Mouse (Mus musculus): Measurements from ENCODE around the gene Gusb. TPM values are rescaled to one million over a fixed set of nuclear protein-coding genes. Genes with fewer than 3 reads are reported as not detected.
A peak's percentile ranks its signal among the peaks of the same experiment; 100 is the strongest.

Gusb gene
- polyA plus RNA-seq (2014; fragmentation: Nextera tagmentation; extraction: Ambion mirVana) = 57.8 and 60.0 TPM in 2 replicates

DNA sequence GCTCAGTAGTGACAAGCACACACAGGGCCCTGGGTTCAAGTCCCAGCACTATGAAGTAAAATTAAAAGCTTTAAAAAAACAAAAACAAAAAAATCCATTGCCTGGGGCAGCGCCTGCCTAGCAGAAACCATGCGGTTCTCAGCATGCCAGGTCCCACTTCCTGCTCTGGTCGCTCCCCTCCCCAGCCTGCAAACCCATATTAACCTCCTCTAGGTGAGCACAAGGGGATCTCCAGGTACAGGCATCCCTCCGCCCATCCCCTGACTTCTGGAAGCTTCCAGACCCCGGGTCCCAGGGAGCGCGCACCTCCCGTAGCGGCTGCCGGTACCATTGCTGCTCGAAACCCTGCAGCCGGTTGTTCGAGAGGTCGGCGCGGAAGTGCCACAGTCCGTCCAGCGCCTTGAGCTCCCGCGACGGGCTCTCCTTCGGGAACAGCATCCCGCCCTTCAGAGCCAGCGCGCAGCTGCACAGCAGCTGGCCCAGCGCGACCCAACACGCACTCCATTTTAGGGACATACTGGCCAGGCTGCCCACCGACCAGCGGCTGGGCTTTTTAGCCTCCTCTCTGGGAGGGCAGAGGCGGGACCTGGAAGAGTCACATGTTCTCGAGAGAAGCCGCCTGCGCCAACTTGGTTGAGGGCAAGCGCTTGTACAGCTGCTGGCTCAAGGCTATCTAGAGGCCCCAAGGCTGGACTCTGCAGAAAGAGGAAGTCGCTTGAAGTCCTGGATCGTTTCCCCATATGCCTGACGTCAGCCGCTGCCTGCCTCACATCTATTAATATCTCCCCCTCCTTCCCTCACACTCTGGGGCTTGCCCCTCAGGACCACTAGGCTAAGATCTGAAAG is at the start of gene Gusb:
Gene Gusb (minus strand): TSS at position 749 of the 846 bp plus-strand sequence.
- peak; percentile 94 for DNase-seq (ENCODE audit: low spot score)

DNA sequence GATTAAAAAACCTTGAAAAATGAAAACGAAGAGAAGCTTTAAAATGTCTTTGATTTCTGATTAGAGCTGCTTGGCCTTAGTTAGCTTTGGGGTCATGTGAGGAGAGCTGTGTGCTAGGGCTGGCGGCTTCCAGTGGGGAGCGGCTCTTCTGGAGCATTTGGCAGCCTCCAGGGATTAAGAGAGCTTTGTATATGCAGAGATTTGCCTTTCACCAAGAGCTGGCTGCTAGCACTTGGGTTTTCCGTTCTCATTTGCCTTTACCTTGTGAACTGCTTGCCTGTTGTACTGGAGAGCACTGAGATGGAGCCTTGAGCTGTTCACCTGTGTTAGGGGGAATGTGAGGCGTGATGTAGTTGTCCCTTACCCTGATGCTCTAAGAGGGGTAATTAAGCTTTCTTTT is 49.7 kb upstream of the Gusb start:
- no peaks in the 10 kb centered on the region for H3K9me3 ChIP-seq (ENCODE audit: control insufficient read depth, low read length)

More for the DNA sequence above, at the start of gene Gusb:
- Histone ChIP-seq H3K9me3 (ENCODE audit: control insufficient read depth, low read length) (0 out of 2 replicates have a peak, but pooled peaks cover 15% of the 10 kb centered on the region), H3K9ac (ENCODE audit: low read depth, low read length) (peak within 1 kb of the TSS; percentile 67), H3K27me3 (replicated peaks; ENCODE audit: control insufficient read depth, insufficient read depth, low read length) (no peaks in the 10 kb centered on the region), H3K4me1 (ENCODE audit: control insufficient read depth, insufficient read depth, low read length) (no peaks in the 10 kb centered on the region), H3K4me3 (ENCODE audit: low read depth, low read length) (peak within 1 kb of the TSS; percentile 51), H3K4me2 (ENCODE audit: low read depth, low read length) (peak within 1 kb of the TSS; percentile 72), H3K27ac (replicated peaks; ENCODE audit: low read depth, low read length) (peak within 1 kb of the TSS; percentile 57), H3K36me3 (ENCODE audit: control insufficient read depth, insufficient read depth, low read length) (no peaks in the 10 kb centered on the region)
- ATAC-seq (ENCODE audit: low read depth) = peak; percentile 92
- 1% methylated on average over 35 of the region's 39 CpGs for WGBS

DNA sequence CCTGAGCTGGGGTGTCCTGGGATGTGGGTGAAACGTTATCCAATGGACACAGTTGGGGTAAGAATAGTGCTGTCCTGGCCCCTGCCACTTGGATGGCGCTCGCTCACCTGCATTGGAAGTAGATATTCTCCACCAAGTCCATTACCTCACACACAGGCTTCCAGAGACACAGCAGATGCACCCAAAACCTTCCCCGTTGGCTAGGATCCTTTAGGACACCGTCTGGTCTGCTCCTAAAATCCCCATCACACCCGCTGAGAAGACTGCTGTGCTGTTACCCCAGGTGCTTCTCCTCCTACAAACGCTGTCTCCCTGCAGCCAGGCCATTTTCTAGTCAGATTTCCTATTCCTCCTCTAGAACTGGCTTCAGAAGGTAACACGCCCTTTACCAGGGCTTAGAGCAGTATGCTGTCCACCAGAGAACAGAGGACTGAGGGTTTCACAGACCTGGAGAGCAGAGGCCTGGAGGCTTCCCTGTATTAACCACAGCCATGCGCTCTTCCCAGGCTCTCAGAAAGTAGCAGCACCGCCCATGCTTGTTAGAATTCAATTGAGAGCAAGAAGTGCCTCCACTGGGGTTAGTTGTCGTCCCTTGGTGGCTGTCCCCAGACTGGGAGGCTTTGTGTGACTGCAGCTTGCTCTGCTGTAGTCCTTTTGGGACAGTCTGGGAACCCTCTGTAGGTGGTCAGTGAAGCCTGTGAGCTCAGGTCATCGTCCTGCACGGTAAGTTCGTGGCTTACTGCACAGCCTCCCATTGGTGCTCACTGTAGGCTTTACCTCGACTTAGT is 48.4 kb upstream of the Gusb start:
- Histone ChIP-seq H3K27me3 (replicated peaks; ENCODE audit: control insufficient read depth, insufficient read depth, low read length) (no peaks in the 10 kb centered on the region), H3K4me3 (ENCODE audit: low read depth, low read length) (no peak overlapping the region), H3K4me1 (ENCODE audit: control insufficient read depth, insufficient read depth, low read length) (no peaks in the 10 kb centered on the region), H3K9ac (ENCODE audit: low read depth, low read length) (no peak overlapping the region), H3K4me2 (ENCODE audit: low read depth, low read length) (no peak overlapping the region), H3K27ac (replicated peaks; ENCODE audit: low read depth, low read length) (no peak overlapping the region), H3K36me3 (ENCODE audit: control insufficient read depth, insufficient read depth, low read length) (peaks cover 41% of the 10 kb centered on the region), H3K9me3 (ENCODE audit: control insufficient read depth, low read length) (no peaks in the 10 kb centered on the region)
- WGBS = 80% methylated on average over 15 of the region's 15 CpGs
- ATAC-seq (ENCODE audit: low read depth) (no peak), DNase-seq (ENCODE audit: low spot score) (no peak)

More for the DNA sequence above, 49.7 kb upstream of the Gusb start:
- ATAC-seq (ENCODE audit: low read depth) (no peak), DNase-seq (ENCODE audit: low spot score) (no peak)
- H3K4me2 ChIP-seq (ENCODE audit: low read depth, low read length) = no peak overlapping the region
- H3K36me3 ChIP-seq (ENCODE audit: control insufficient read depth, insufficient read depth, low read length) = peaks cover 30% of the 10 kb centered on the region
- WGBS = 77% methylated on average over 5 of the region's 5 CpGs
- H3K27ac ChIP-seq (replicated peaks; ENCODE audit: low read depth, low read length) = no peak overlapping the region
- H3K4me1 ChIP-seq (ENCODE audit: control insufficient read depth, insufficient read depth, low read length) = no peaks in the 10 kb centered on the region
- no peak overlapping the region for H3K9ac ChIP-seq (ENCODE audit: low read depth, low read length)
- no peak overlapping the region for H3K4me3 ChIP-seq (ENCODE audit: low read depth, low read length)
- H3K27me3 ChIP-seq (replicated peaks; ENCODE audit: control insufficient read depth, insufficient read depth, low read length) = no peaks in the 10 kb centered on the region

DNA sequence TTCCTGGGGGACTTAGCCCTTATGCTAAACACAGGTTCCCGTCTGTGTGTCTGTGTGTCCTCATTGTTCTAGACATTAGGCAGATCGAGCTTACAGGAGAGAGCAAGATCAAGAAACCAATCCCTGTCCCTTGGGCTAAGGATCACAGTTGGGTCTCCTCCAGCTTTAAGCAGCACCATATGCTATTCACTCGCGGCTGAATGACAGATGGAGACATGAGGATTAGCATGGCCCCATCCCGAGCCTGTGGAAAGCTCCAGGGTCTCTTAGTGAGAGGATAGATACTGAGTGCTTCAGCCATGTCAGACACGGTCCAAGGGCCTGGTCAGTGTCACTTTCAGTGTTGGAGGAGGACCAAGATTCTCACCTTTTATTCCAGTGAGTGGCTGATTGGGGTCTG is 47.6 kb upstream of the Gusb start:
- Histone ChIP-seq H3K4me2 (ENCODE audit: low read depth, low read length) (no peak overlapping the region), H3K9me3 (ENCODE audit: control insufficient read depth, low read length) (no peaks in the 10 kb centered on the region), H3K27ac (replicated peaks; ENCODE audit: low read depth, low read length) (no peak overlapping the region), H3K4me3 (ENCODE audit: low read depth, low read length) (no peak overlapping the region), H3K4me1 (ENCODE audit: control insufficient read depth, insufficient read depth, low read length) (no peaks in the 10 kb centered on the region), H3K36me3 (ENCODE audit: control insufficient read depth, insufficient read depth, low read length) (peaks cover 42% of the 10 kb centered on the region), H3K27me3 (replicated peaks; ENCODE audit: control insufficient read depth, insufficient read depth, low read length) (no peaks in the 10 kb centered on the region), H3K9ac (ENCODE audit: low read depth, low read length) (no peak overlapping the region)
- DNase-seq (ENCODE audit: low spot score) (peak; percentile 57), ATAC-seq (ENCODE audit: low read depth) (peak; percentile 70)
- 39% methylated on average over 6 of the region's 6 CpGs for WGBS

DNA sequence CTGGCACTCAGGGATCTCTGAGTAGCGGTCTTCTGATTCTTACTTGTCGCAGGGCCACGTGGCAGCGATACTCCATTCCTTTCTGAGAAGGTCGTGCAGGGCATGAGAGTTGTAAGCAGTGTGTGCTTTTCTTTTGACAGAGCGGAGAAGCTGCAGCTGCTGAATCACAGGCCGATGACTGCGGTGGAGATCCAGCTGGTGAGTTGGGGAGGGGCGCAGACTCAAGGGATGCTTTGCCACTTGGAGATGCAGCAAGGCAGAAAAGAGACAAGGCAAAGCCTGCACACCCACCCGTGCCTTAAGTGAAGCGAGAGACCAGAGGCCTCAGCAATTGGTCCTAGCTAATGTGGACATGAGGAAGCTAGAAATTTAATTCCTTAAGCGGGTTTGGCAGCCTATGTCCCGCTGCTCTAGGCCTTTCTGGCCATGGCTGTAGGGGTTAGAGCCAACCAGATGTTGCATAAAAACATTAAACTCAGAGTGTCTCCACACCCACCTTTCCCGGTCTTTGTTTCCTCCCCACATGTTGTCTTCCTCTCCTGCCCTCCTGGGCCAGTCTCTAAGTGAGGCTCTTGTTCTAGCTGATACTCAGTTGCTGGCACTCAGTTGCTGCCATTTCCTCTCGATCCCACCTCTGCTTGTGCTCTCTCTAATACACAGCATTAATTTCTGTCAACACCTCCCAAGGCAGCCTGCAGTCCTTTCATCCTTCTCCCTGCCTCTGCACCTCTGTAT is 46.1 kb upstream of the Gusb start:
- Histone ChIP-seq H3K4me3 (ENCODE audit: low read depth, low read length) (no peak overlapping the region), H3K9me3 (ENCODE audit: control insufficient read depth, low read length) (no peaks in the 10 kb centered on the region), H3K27ac (replicated peaks; ENCODE audit: low read depth, low read length) (no peak overlapping the region), H3K9ac (ENCODE audit: low read depth, low read length) (no peak overlapping the region), H3K27me3 (replicated peaks; ENCODE audit: control insufficient read depth, insufficient read depth, low read length) (no peaks in the 10 kb centered on the region), H3K36me3 (ENCODE audit: control insufficient read depth, insufficient read depth, low read length) (peaks cover 38% of the 10 kb centered on the region), H3K4me2 (ENCODE audit: low read depth, low read length) (no peak overlapping the region), H3K4me1 (ENCODE audit: control insufficient read depth, insufficient read depth, low read length) (no peaks in the 10 kb centered on the region)
- DNase-seq (ENCODE audit: low spot score) (peak; percentile 46), ATAC-seq (ENCODE audit: low read depth) (no peak)
- WGBS = 72% methylated on average over 15 of the region's 15 CpGs

DNA sequence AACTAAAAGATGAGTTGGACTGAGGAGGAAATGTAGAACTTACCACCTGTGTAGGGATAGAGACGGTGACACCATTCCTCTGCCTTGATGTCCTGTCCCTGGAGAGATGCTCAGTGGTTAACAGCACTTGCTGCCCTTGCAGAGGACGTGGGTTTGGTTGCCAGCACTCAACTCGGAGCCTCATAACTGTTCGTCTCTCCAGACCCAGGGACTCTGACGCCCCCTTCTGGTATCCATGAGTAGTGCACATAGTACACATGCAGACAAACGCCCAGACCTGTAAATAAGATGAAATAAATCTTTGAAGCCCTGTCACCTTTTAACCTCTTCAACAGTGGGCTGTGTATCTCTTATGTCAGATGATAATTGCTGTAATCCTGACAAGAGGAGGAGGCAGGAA is 44.2 kb upstream of the Gusb start:
- DNase-seq (ENCODE audit: low spot score) (no peak), ATAC-seq (ENCODE audit: low read depth) (no peak)
- H3K27me3 ChIP-seq (replicated peaks; ENCODE audit: control insufficient read depth, insufficient read depth, low read length) = no peaks in the 10 kb centered on the region
- no peaks in the 10 kb centered on the region for H3K9me3 ChIP-seq (ENCODE audit: control insufficient read depth, low read length)
- no peak overlapping the region for H3K4me3 ChIP-seq (ENCODE audit: low read depth, low read length)
- H3K36me3 ChIP-seq (ENCODE audit: control insufficient read depth, insufficient read depth, low read length) = peaks cover 52% of the 10 kb centered on the region
- no peak overlapping the region for H3K4me2 ChIP-seq (ENCODE audit: low read depth, low read length)
- no peak overlapping the region for H3K9ac ChIP-seq (ENCODE audit: low read depth, low read length)
- H3K4me1 ChIP-seq (ENCODE audit: control insufficient read depth, insufficient read depth, low read length) = no peaks in the 10 kb centered on the region
- H3K27ac ChIP-seq (replicated peaks; ENCODE audit: low read depth, low read length) = no peak overlapping the region
- WGBS = 72% methylated on average over 6 of the region's 6 CpGs

DNA sequence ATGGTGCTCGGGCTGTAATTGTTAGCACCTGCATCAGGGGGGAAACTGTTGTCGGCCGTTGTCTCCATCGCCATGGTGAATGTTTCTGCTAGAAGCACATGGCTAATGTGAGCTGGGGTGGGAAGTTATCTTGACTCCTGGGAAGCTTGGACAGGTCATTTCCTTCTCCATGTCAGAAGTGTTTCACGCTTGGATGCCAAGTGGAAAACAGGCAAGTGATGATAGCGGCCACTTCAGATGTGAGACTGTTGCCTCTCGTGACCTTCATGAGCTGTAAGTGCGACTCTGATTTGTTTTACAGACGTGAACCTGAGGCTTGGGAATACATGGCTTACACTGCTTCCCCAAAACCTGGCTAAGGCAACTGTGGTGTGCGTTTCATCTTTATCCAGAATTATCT is 43.7 kb upstream of the Gusb start:
- 73% methylated on average over 10 of the region's 10 CpGs for WGBS
- Histone ChIP-seq H3K36me3 (ENCODE audit: control insufficient read depth, insufficient read depth, low read length) (peaks cover 54% of the 10 kb centered on the region), H3K27me3 (replicated peaks; ENCODE audit: control insufficient read depth, insufficient read depth, low read length) (no peaks in the 10 kb centered on the region), H3K9me3 (ENCODE audit: control insufficient read depth, low read length) (no peaks in the 10 kb centered on the region), H3K4me1 (ENCODE audit: control insufficient read depth, insufficient read depth, low read length) (no peaks in the 10 kb centered on the region), H3K4me2 (ENCODE audit: low read depth, low read length) (no peak overlapping the region), H3K4me3 (ENCODE audit: low read depth, low read length) (no peak overlapping the region), H3K9ac (ENCODE audit: low read depth, low read length) (no peak overlapping the region), H3K27ac (replicated peaks; ENCODE audit: low read depth, low read length) (no peak overlapping the region)
- no peak for DNase-seq (ENCODE audit: low spot score)
- peak; percentile 27; the same call in 1 of the 2 replicates for ATAC-seq (ENCODE audit: low read depth)

DNA sequence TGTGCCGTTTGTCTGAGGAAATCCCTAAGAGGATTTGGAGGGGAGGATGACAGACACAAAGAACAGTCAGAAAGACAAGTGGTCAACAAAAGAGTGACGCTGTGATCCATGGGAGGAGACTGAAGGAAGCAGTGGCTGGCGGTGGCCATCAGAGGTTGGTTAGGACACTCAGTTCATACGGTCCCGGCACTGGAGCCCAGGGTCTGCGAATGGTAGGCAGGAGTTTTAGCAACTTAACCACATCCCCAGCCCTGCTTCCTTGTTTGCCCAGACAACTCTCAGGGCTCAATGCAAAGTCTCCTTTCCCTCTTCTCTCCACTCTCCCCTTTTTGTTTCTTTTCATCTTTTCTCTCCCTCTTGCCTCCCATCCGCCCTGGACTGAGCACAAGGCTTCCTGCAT is 43.3 kb upstream of the Gusb start:
- DNase-seq (ENCODE audit: low spot score) (no peak), ATAC-seq (ENCODE audit: low read depth) (no peak; the same call in 1 of the 2 replicates)
- Histone ChIP-seq H3K27me3 (replicated peaks; ENCODE audit: control insufficient read depth, insufficient read depth, low read length) (no peaks in the 10 kb centered on the region), H3K4me3 (ENCODE audit: low read depth, low read length) (no peak overlapping the region), H3K4me1 (ENCODE audit: control insufficient read depth, insufficient read depth, low read length) (no peaks in the 10 kb centered on the region), H3K27ac (replicated peaks; ENCODE audit: low read depth, low read length) (no peak overlapping the region), H3K36me3 (ENCODE audit: control insufficient read depth, insufficient read depth, low read length) (peaks cover 54% of the 10 kb centered on the region), H3K4me2 (ENCODE audit: low read depth, low read length) (no peak overlapping the region), H3K9ac (ENCODE audit: low read depth, low read length) (no peak overlapping the region), H3K9me3 (ENCODE audit: control insufficient read depth, low read length) (no peaks in the 10 kb centered on the region)
- 84% methylated on average over 7 of the region's 7 CpGs for WGBS

Data from embryonic facial prominence, embryonic 14.5 days (tissue).